Mouse (Mus musculus) stomach, embryonic 16.5 days (tissue): ENCODE measurements around the gene Srgap3. TPM values are rescaled to one million over a fixed set of nuclear protein-coding genes. Genes with fewer than 3 reads are reported as not detected.

Experiments
- ATAC-seq: fragments of 200-750 bp; cut with Nextera tagmentation; 2 replicates; pipeline ENCODE4 v1.8.0; 2017; ENCODE audit warnings: moderate number of reproducible peaks, moderate TSS enrichment; ENCODE audit not compliant: insufficient read depth, low FRiP score
- H3K27ac ChIP-seq: fragments of 300-500 bp; sonication (generic); 2 replicates; pipeline ENCODE4 v1.5.1; 2014; ENCODE audit warnings: low read length
- H3K27me3 ChIP-seq: fragments of 300-500 bp; sonication (generic); 2 replicates; pipeline ENCODE4 v1.6.1; 2014; ENCODE audit warnings: low read length, control low read depth, mixed read lengths; ENCODE audit not compliant: control insufficient read depth, insufficient read depth
- H3K36me3 ChIP-seq: fragments of 300-500 bp; sonication (generic); 2 replicates; pipeline ENCODE4 v1.6.1; 2014; ENCODE audit warnings: low read length; ENCODE audit not compliant: control insufficient read depth, insufficient read depth
- H3K4me1 ChIP-seq: fragments of 300-500 bp; sonication (generic); 2 replicates; pipeline ENCODE4 v1.6.1; 2014; ENCODE audit warnings: low read length, control low read depth, mixed read lengths; ENCODE audit not compliant: control insufficient read depth, insufficient read depth
- H3K4me2 ChIP-seq: fragments of 300-500 bp; sonication (generic); 2 replicates; pipeline ENCODE4 v1.6.1; 2014; ENCODE audit warnings: low read depth, low read length, mixed read lengths
- H3K4me3 ChIP-seq: fragments of 300-500 bp; sonication (generic); replicated peaks from 2 replicates; pipeline ENCODE4 v1.5.1; 2014; ENCODE audit warnings: mild to moderate bottlenecking, low read length
- H3K9ac ChIP-seq: fragments of 300-500 bp; sonication (generic); 2 replicates; pipeline ENCODE4 v1.6.1; 2014; ENCODE audit warnings: low read length
- H3K9me3 ChIP-seq: fragments of 300-500 bp; sonication (generic); replicated peaks from 2 replicates; pipeline ENCODE4 v1.6.1; 2016; ENCODE audit warnings: low read length, control low read depth; ENCODE audit not compliant: control insufficient read depth
- WGBS: fragments of 180-500 bp; shearing (Covaris S2); extraction: QIAGEN DNeasy Blood & Tissue Kit; methylation state at CpG from one replicate; pipeline ENCODE4 v1.1.7; 2014; 5-methylcytosine and 5-hydroxymethylcytosine counted together
- polyA plus RNA-seq: library from polyadenylated mRNA; unstranded; fragments of >200 nt; fragmentation: Nextera tagmentation; extraction: Ambion mirVana; gene quantifications from 2 replicates; pipeline ENCODE4 v1.2.1, GENCODE M21; 2015

The Srgap3 gene
- polyA plus RNA-seq, 1 experiment from 2014 or later, result 6.9 TPM

GRCm38 (mm10) chr6:112825657-112826056 lies 121.4 kb downstream of the Srgap3 start:
- ATAC-seq, result no peak
- no peak overlapping the region for H3K9ac ChIP-seq
- 92% methylated on average over 6 of the region's 6 CpGs for WGBS

GRCm38 (mm10) chr6:112823096-112823495 lies 124.0 kb downstream of the Srgap3 start:
- 83% methylated on average over 6 of the region's 6 CpGs for WGBS
- ATAC-seq, result no peak
- no peaks in the 10 kb centered on the region; the same call in 1 of the 2 replicates for H3K4me1 ChIP-seq
- no peak overlapping the region; the same call in 1 of the 2 replicates for H3K9ac ChIP-seq
- H3K9me3 ChIP-seq, result no peaks in the 10 kb centered on the region
- H3K27me3 ChIP-seq, result no peaks in the 10 kb centered on the region
- no peak overlapping the region for H3K27ac ChIP-seq
- no peak overlapping the region for H3K4me2 ChIP-seq
- H3K36me3 ChIP-seq, result no peaks in the 10 kb centered on the region
- H3K4me3 ChIP-seq, result no peak overlapping the region

More at GRCm38 (mm10) chr6:112825657-112826056, 121.4 kb downstream of the Srgap3 start:
- no peaks in the 10 kb centered on the region for H3K9me3 ChIP-seq
- H3K4me1 ChIP-seq, result peaks cover 15% of the 10 kb centered on the region
- no peak overlapping the region for H3K27ac ChIP-seq
- no peaks in the 10 kb centered on the region for H3K36me3 ChIP-seq
- no peak overlapping the region for H3K4me2 ChIP-seq
- H3K4me3 ChIP-seq, result no peak overlapping the region
- no peaks in the 10 kb centered on the region for H3K27me3 ChIP-seq

GRCm38 (mm10) chr6:112820298-112820992 lies 126.6 kb downstream of the Srgap3 start:
- 75% methylated on average over 8 of the region's 8 CpGs for WGBS
- H3K27ac ChIP-seq, result no peak overlapping the region
- no peaks in the 10 kb centered on the region for H3K4me1 ChIP-seq
- H3K4me3 ChIP-seq, result no peak overlapping the region
- H3K4me2 ChIP-seq, result no peak overlapping the region
- no peak overlapping the region for H3K9ac ChIP-seq
- ATAC-seq, result no peak
- no peaks in the 10 kb centered on the region for H3K9me3 ChIP-seq
- no peaks in the 10 kb centered on the region for H3K36me3 ChIP-seq
- H3K27me3 ChIP-seq, result no peaks in the 10 kb centered on the region

- Histone ChIP-seq H3K9me3 (no peaks in the 10 kb centered on the region), H3K36me3 (no peaks in the 10 kb centered on the region), H3K9ac (no peak overlapping the region), H3K4me3 (no peak overlapping the region), H3K27me3 (no peaks in the 10 kb centered on the region), H3K27ac (no peak overlapping the region), H3K4me2 (no peak overlapping the region), H3K4me1 (peaks cover 13% of the 10 kb centered on the region)
- ATAC-seq, result no peak
- 93% methylated on average over 7 of the region's 7 CpGs for WGBS
These were observed 128.6 kb downstream of the Srgap3 start for GRCm38 (mm10) chr6:112818403-112818901.

- Histone ChIP-seq H3K4me1 (peaks cover 13% of the 10 kb centered on the region), H3K9ac (no peak overlapping the region), H3K4me3 (no peak overlapping the region), H3K36me3 (no peaks in the 10 kb centered on the region), H3K9me3 (no peaks in the 10 kb centered on the region), H3K27me3 (no peaks in the 10 kb centered on the region), H3K4me2 (no peak overlapping the region), H3K27ac (no peak overlapping the region)
- whole genome bisulfite sequencing, result 57% methylated on average over 6 of the region's 6 CpGs
- no peak for ATAC-seq
These were observed 131.5 kb downstream of the Srgap3 start for GRCm38 (mm10) chr6:112815604-112816003.

GRCm38 (mm10) chr6:112814525-112815086 lies 132.5 kb downstream of the Srgap3 start:
- H3K36me3 ChIP-seq, result no peaks in the 10 kb centered on the region
- peaks cover 13% of the 10 kb centered on the region for H3K4me1 ChIP-seq
- no peaks in the 10 kb centered on the region for H3K27me3 ChIP-seq
- ATAC-seq, result peak; percentile 60; the same call in 1 of the 2 replicates
- H3K9ac ChIP-seq, result no peak overlapping the region
- H3K9me3 ChIP-seq, result no peaks in the 10 kb centered on the region
- H3K4me3 ChIP-seq, result no peak overlapping the region
- H3K27ac ChIP-seq, result peak overlapping the region; percentile 63; the same call in 1 of the 2 replicates
- WGBS, result 27% methylated on average over 5 of the region's 5 CpGs
- H3K4me2 ChIP-seq, result no peak overlapping the region

- Histone ChIP-seq H3K27me3 (no peaks in the 10 kb centered on the region), H3K27ac (no peak overlapping the region), H3K4me2 (no peak overlapping the region), H3K9me3 (no peaks in the 10 kb centered on the region), H3K4me1 (peaks cover 16% of the 10 kb centered on the region), H3K9ac (no peak overlapping the region), H3K36me3 (no peaks in the 10 kb centered on the region), H3K4me3 (no peak overlapping the region)
- ATAC-seq, result no peak
- 93% methylated on average over 7 of the region's 7 CpGs for WGBS
These were observed 134.2 kb downstream of the Srgap3 start for GRCm38 (mm10) chr6:112812884-112813283.

GRCm38 (mm10) chr6:112810521-112810830 lies 136.6 kb downstream of the Srgap3 start:
- H3K4me3 ChIP-seq, result no peak overlapping the region
- no peak overlapping the region for H3K9ac ChIP-seq
- 80% methylated on average over 4 of the region's 4 CpGs for WGBS
- H3K4me2 ChIP-seq, result no peak overlapping the region
- ATAC-seq, result no peak
- no peak overlapping the region for H3K27ac ChIP-seq
- no peaks in the 10 kb centered on the region for H3K36me3 ChIP-seq
- no peaks in the 10 kb centered on the region for H3K9me3 ChIP-seq
- H3K27me3 ChIP-seq, result no peaks in the 10 kb centered on the region
- H3K4me1 ChIP-seq, result peaks cover 16% of the 10 kb centered on the region

- Histone ChIP-seq H3K27me3 (no peaks in the 10 kb centered on the region), H3K36me3 (no peaks in the 10 kb centered on the region), H3K4me2 (no peak overlapping the region), H3K4me3 (no peak overlapping the region), H3K9ac (no peak overlapping the region), H3K27ac (peak overlapping the region; percentile 34; the same call in 1 of the 2 replicates), H3K9me3 (no peaks in the 10 kb centered on the region), H3K4me1 (peaks cover 12% of the 10 kb centered on the region; the same call in 1 of the 2 replicates)
- ATAC-seq, result no peak
- WGBS, result 54% methylated on average over 15 of the region's 15 CpGs
These were observed 137.2 kb downstream of the Srgap3 start for GRCm38 (mm10) chr6:112809658-112810520.
